Mouse (Mus musculus): ENCODE results near the gene Hnf4a. TPM values are rescaled to one million over a fixed set of nuclear protein-coding genes. Genes with fewer than 3 reads are reported as not detected.

Gene Hnf4a
- polyA plus RNA-seq, 1 experiment: 0.08 TPM

- Histone ChIP-seq H3K27me3 (replicated peaks) (peaks cover 84% of the 10 kb centered on the region), H3K4me1 (peaks cover 5% of the 10 kb centered on the region; the same call in 1 of the 2 replicates), H3K4me3 (replicated peaks) (no peak overlapping the region), H3K9me3 (no peaks in the 10 kb centered on the region), H3K36me3 (replicated peaks; ENCODE audit: low read length) (no peaks in the 10 kb centered on the region)
- TF ChIP-seq GATA1 (IDR thresholded peaks at IDR 0.05; ENCODE audit: borderline replicate concordance, low read length): no peak
- TF ChIP-seq FLI1 (IDR thresholded peaks at IDR 0.05; ENCODE audit: low read length): no peak
Observed at GRCm38 (mm10) chr2:163541568-163542182, 35.1 kb downstream of the Hnf4a start.

- Histone ChIP-seq H3K36me3 (replicated peaks; ENCODE audit: low read length) (no peaks in the 10 kb centered on the region), H3K4me1 (peaks cover 5% of the 10 kb centered on the region; the same call in 1 of the 2 replicates), H3K4me3 (replicated peaks) (no peak overlapping the region), H3K9me3 (no peaks in the 10 kb centered on the region), H3K27me3 (replicated peaks) (peaks cover 84% of the 10 kb centered on the region)
- TF ChIP-seq GATA1 (IDR thresholded peaks at IDR 0.05; ENCODE audit: borderline replicate concordance, low read length) (no peak), FLI1 (IDR thresholded peaks at IDR 0.05; ENCODE audit: low read length) (no peak)
Observed at GRCm38 (mm10) chr2:163542674-163543073, 36.1 kb downstream of the Hnf4a start.

GRCm38 (mm10) chr2:163546623-163547318, 40.2 kb downstream of the Hnf4a start:
- Histone ChIP-seq H3K4me3 (replicated peaks) (no peak overlapping the region), H3K27me3 (replicated peaks) (peaks cover 68% of the 10 kb centered on the region), H3K36me3 (replicated peaks; ENCODE audit: low read length) (no peaks in the 10 kb centered on the region), H3K9me3 (no peaks in the 10 kb centered on the region), H3K4me1 (0 out of 2 replicates have a peak, but pooled peaks cover under 1% of the 10 kb centered on the region)
- TF ChIP-seq GATA1 (IDR thresholded peaks at IDR 0.05; ENCODE audit: borderline replicate concordance, low read length) (no peak), FLI1 (IDR thresholded peaks at IDR 0.05; ENCODE audit: low read length) (no peak)

GRCm38 (mm10) chr2:163548822-163549221, 42.2 kb downstream of the Hnf4a start:
- TF ChIP-seq GATA1 (IDR thresholded peaks at IDR 0.05; ENCODE audit: borderline replicate concordance, low read length) (no peak), FLI1 (IDR thresholded peaks at IDR 0.05; ENCODE audit: low read length) (no peak)
- no peaks in the 10 kb centered on the region for H3K36me3 ChIP-seq (replicated peaks; ENCODE audit: low read length)
- H3K4me1 ChIP-seq: peaks cover 14% of the 10 kb centered on the region
- no peaks in the 10 kb centered on the region for H3K9me3 ChIP-seq
- no peak overlapping the region for H3K4me3 ChIP-seq (replicated peaks)
- peaks cover 65% of the 10 kb centered on the region for H3K27me3 ChIP-seq (replicated peaks)

- peaks cover 64% of the 10 kb centered on the region for H3K27me3 ChIP-seq (replicated peaks)
- no peak overlapping the region for H3K4me3 ChIP-seq (replicated peaks)
- no peak for TF ChIP-seq GATA1 (IDR thresholded peaks at IDR 0.05; ENCODE audit: borderline replicate concordance, low read length)
- no peak for TF ChIP-seq FLI1 (IDR thresholded peaks at IDR 0.05; ENCODE audit: low read length)
- no peaks in the 10 kb centered on the region for H3K36me3 ChIP-seq (replicated peaks; ENCODE audit: low read length)
- no peaks in the 10 kb centered on the region for H3K9me3 ChIP-seq
- H3K4me1 ChIP-seq: peaks cover 14% of the 10 kb centered on the region
Observed at GRCm38 (mm10) chr2:163549786-163550185, 43.2 kb downstream of the Hnf4a start.

GRCm38 (mm10) chr2:163552518-163552929, 45.9 kb downstream of the Hnf4a start:
- H3K4me3 ChIP-seq (replicated peaks): no peak overlapping the region
- H3K4me1 ChIP-seq: peaks cover 24% of the 10 kb centered on the region
- H3K36me3 ChIP-seq (replicated peaks; ENCODE audit: low read length): no peaks in the 10 kb centered on the region
- no peak for TF ChIP-seq FLI1 (IDR thresholded peaks at IDR 0.05; ENCODE audit: low read length)
- TF ChIP-seq GATA1 (IDR thresholded peaks at IDR 0.05; ENCODE audit: borderline replicate concordance, low read length): no peak
- H3K9me3 ChIP-seq: no peaks in the 10 kb centered on the region
- H3K27me3 ChIP-seq (replicated peaks): peaks cover 63% of the 10 kb centered on the region

GRCm38 (mm10) chr2:163554425-163554982, 47.9 kb downstream of the Hnf4a start:
- no peaks in the 10 kb centered on the region for H3K36me3 ChIP-seq (replicated peaks; ENCODE audit: low read length)
- H3K4me3 ChIP-seq (replicated peaks): no peak overlapping the region
- H3K4me1 ChIP-seq: peaks cover 25% of the 10 kb centered on the region
- no peak for TF ChIP-seq GATA1 (IDR thresholded peaks at IDR 0.05; ENCODE audit: borderline replicate concordance, low read length)
- TF ChIP-seq FLI1 (IDR thresholded peaks at IDR 0.05; ENCODE audit: low read length): no peak
- peaks cover 70% of the 10 kb centered on the region for H3K27me3 ChIP-seq (replicated peaks)
- no peaks in the 10 kb centered on the region for H3K9me3 ChIP-seq

GRCm38 (mm10) chr2:163554996-163555395, 48.4 kb downstream of the Hnf4a start:
- peaks cover 25% of the 10 kb centered on the region for H3K4me1 ChIP-seq
- H3K36me3 ChIP-seq (replicated peaks; ENCODE audit: low read length): no peaks in the 10 kb centered on the region
- H3K4me3 ChIP-seq (replicated peaks): no peak overlapping the region
- peaks cover 65% of the 10 kb centered on the region for H3K27me3 ChIP-seq (replicated peaks)
- no peak for TF ChIP-seq FLI1 (IDR thresholded peaks at IDR 0.05; ENCODE audit: low read length)
- no peaks in the 10 kb centered on the region for H3K9me3 ChIP-seq

GRCm38 (mm10) chr2:163555417-163555816, 48.8 kb downstream of the Hnf4a start:
- H3K4me3 ChIP-seq (replicated peaks): no peak overlapping the region
- no peaks in the 10 kb centered on the region for H3K36me3 ChIP-seq (replicated peaks; ENCODE audit: low read length)
- H3K27me3 ChIP-seq (replicated peaks): peaks cover 67% of the 10 kb centered on the region
- no peaks in the 10 kb centered on the region for H3K9me3 ChIP-seq
- peaks cover 25% of the 10 kb centered on the region for H3K4me1 ChIP-seq
- TF ChIP-seq GATA1 (IDR thresholded peaks at IDR 0.05; ENCODE audit: borderline replicate concordance, low read length): no peak
- TF ChIP-seq FLI1 (IDR thresholded peaks at IDR 0.05; ENCODE audit: low read length): no peak

- Histone ChIP-seq H3K4me3 (replicated peaks) (no peak overlapping the region), H3K4me1 (peaks cover 11% of the 10 kb centered on the region), H3K27me3 (replicated peaks) (peaks cover 61% of the 10 kb centered on the region), H3K36me3 (replicated peaks; ENCODE audit: low read length) (no peaks in the 10 kb centered on the region), H3K9me3 (no peaks in the 10 kb centered on the region)
- no peak for TF ChIP-seq GATA1 (IDR thresholded peaks at IDR 0.05; ENCODE audit: borderline replicate concordance, low read length)
- TF ChIP-seq FLI1 (IDR thresholded peaks at IDR 0.05; ENCODE audit: low read length): no peak
Observed at GRCm38 (mm10) chr2:163558548-163558947, 51.9 kb downstream of the Hnf4a start.

Measured in megakaryocyte, embryonic 14.5 days (primary cell).